Mouse (Mus musculus): ENCODE results near the gene Ptprd. TPM values are rescaled to one million over a fixed set of nuclear protein-coding genes. Genes with fewer than 3 reads are reported as not detected.

The Ptprd gene
- polyA plus RNA-seq, 1 experiment from 2014 or later: 30.4 TPM

DNA sequence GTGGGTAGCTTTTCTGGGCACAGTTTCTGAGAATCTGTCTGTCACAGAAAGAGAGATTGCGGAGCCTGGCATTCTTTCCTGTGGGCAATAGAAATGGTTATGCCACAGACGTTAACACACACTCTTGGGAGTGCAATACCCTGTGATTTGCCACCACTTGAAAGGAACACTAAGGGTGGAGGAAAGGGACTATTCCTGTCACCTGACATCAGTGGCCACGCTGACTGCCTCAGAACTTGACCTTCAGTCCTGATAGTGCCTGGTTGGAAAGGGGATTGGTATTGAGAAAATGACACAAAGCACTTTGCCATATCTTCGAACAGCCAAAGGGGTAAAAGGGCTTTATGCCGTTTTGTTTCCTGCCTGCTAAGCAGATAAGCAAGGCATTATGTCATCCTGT, 1750.4 kb downstream of the Ptprd start:
- Histone ChIP-seq H3K27me3 (ENCODE audit: control insufficient read depth, insufficient read depth, low read length) (no peaks in the 10 kb centered on the region), H3K27ac (ENCODE audit: low read length) (no peak overlapping the region), H3K4me2 (replicated peaks; ENCODE audit: low read depth, low read length) (no peak overlapping the region), H3K9me3 (ENCODE audit: control insufficient read depth, low read depth, low read length) (no peaks in the 10 kb centered on the region), H3K4me3 (ENCODE audit: low read depth, low read length) (no peak overlapping the region), H3K36me3 (ENCODE audit: control insufficient read depth, insufficient read depth, low read length) (no peaks in the 10 kb centered on the region), H3K4me1 (ENCODE audit: control insufficient read depth, insufficient read depth, low read length) (no peaks in the 10 kb centered on the region), H3K9ac (replicated peaks; ENCODE audit: low read depth, low read length) (no peak overlapping the region)
- WGBS: 65% methylated on average over 5 of the region's 5 CpGs
- no peak for ATAC-seq (ENCODE audit: insufficient number of reproducible peaks, insufficient read depth, low FRiP score, low read depth)

DNA sequence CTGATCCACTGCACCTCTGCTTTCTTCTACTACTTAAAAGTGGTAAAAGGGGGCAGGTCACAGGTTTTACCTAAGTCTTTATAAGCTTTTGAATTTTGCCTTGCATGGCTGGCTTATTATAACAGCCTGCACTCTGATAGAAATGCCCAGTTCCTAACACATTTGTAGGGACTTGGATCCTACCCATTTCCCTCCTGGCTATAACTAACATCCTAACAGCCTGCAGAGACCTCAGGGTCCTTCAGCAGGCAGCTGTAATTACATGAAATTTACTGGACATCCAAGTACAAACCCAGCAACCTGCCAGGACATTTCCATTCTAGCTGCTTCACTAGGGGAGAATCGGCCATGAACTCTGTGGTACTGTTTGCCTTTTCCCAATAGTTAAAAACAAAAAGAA, 1751.2 kb downstream of the Ptprd start:
- Histone ChIP-seq H3K9ac (replicated peaks; ENCODE audit: low read depth, low read length) (no peak overlapping the region), H3K36me3 (ENCODE audit: control insufficient read depth, insufficient read depth, low read length) (no peaks in the 10 kb centered on the region), H3K4me2 (replicated peaks; ENCODE audit: low read depth, low read length) (no peak overlapping the region), H3K4me3 (ENCODE audit: low read depth, low read length) (no peak overlapping the region), H3K4me1 (ENCODE audit: control insufficient read depth, insufficient read depth, low read length) (no peaks in the 10 kb centered on the region), H3K27ac (ENCODE audit: low read length) (no peak overlapping the region), H3K27me3 (ENCODE audit: control insufficient read depth, insufficient read depth, low read length) (no peaks in the 10 kb centered on the region), H3K9me3 (ENCODE audit: control insufficient read depth, low read depth, low read length) (no peaks in the 10 kb centered on the region)
- no peak for ATAC-seq (ENCODE audit: insufficient number of reproducible peaks, insufficient read depth, low FRiP score, low read depth)
- WGBS: 82% methylated on average over 1 of the region's 1 CpGs

- Histone ChIP-seq H3K4me2 (replicated peaks; ENCODE audit: low read depth, low read length) (no peak overlapping the region), H3K4me3 (ENCODE audit: low read depth, low read length) (no peak overlapping the region), H3K27ac (ENCODE audit: low read length) (no peak overlapping the region), H3K36me3 (ENCODE audit: control insufficient read depth, insufficient read depth, low read length) (no peaks in the 10 kb centered on the region), H3K27me3 (ENCODE audit: control insufficient read depth, insufficient read depth, low read length) (no peaks in the 10 kb centered on the region), H3K9me3 (ENCODE audit: control insufficient read depth, low read depth, low read length) (no peaks in the 10 kb centered on the region), H3K9ac (replicated peaks; ENCODE audit: low read depth, low read length) (no peak overlapping the region), H3K4me1 (ENCODE audit: control insufficient read depth, insufficient read depth, low read length) (no peaks in the 10 kb centered on the region)
- ATAC-seq (ENCODE audit: insufficient number of reproducible peaks, insufficient read depth, low FRiP score, low read depth): no peak
Measured at GRCm38 (mm10) chr4:76459621-76460020, 1752.1 kb downstream of the Ptprd start.

DNA sequence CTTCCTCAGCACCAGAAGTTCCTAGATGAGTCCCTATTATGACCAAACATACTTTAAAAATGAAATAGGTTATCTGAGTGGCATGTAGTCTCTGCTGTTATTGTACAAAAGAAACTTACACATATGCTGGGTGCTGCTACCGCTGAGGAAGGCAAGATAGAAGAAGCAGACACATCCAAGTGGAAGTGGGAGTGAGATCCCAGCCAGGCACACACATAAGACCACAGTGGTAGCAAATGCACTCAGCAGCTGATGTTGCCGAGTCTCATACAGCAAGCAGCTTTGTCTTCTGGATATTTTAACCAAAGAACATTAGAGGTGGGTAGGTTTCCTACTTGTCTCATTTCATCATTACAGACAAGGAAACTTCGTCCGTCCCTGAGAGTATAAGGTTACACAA, 1759.5 kb downstream of the Ptprd start:
- ATAC-seq (ENCODE audit: insufficient number of reproducible peaks, insufficient read depth, low FRiP score, low read depth): no peak
- H3K4me3 ChIP-seq (ENCODE audit: low read depth, low read length): no peak overlapping the region
- no peaks in the 10 kb centered on the region for H3K4me1 ChIP-seq (ENCODE audit: control insufficient read depth, insufficient read depth, low read length)
- no peak overlapping the region for H3K27ac ChIP-seq (ENCODE audit: low read length)
- H3K4me2 ChIP-seq (replicated peaks; ENCODE audit: low read depth, low read length): no peak overlapping the region
- H3K9ac ChIP-seq (replicated peaks; ENCODE audit: low read depth, low read length): no peak overlapping the region
- H3K27me3 ChIP-seq (ENCODE audit: control insufficient read depth, insufficient read depth, low read length): no peaks in the 10 kb centered on the region
- no peaks in the 10 kb centered on the region for H3K9me3 ChIP-seq (ENCODE audit: control insufficient read depth, low read depth, low read length)
- no peaks in the 10 kb centered on the region for H3K36me3 ChIP-seq (ENCODE audit: control insufficient read depth, insufficient read depth, low read length)
- 60% methylated on average over 4 of the region's 4 CpGs for WGBS

GRCm38 (mm10) chr4:76451019-76451552, 1760.7 kb downstream of the Ptprd start:
- ATAC-seq (ENCODE audit: insufficient number of reproducible peaks, insufficient read depth, low FRiP score, low read depth): no peak
- Histone ChIP-seq H3K9ac (replicated peaks; ENCODE audit: low read depth, low read length) (no peak overlapping the region), H3K27ac (ENCODE audit: low read length) (no peak overlapping the region), H3K9me3 (ENCODE audit: control insufficient read depth, low read depth, low read length) (no peaks in the 10 kb centered on the region), H3K27me3 (ENCODE audit: control insufficient read depth, insufficient read depth, low read length) (no peaks in the 10 kb centered on the region), H3K4me2 (replicated peaks; ENCODE audit: low read depth, low read length) (peak overlapping the region; percentile 75), H3K4me1 (ENCODE audit: control insufficient read depth, insufficient read depth, low read length) (no peaks in the 10 kb centered on the region), H3K36me3 (ENCODE audit: control insufficient read depth, insufficient read depth, low read length) (no peaks in the 10 kb centered on the region), H3K4me3 (ENCODE audit: low read depth, low read length) (peak overlapping the region; percentile 80; the same call in 1 of the 2 replicates)
- 31% methylated on average over 8 of the region's 8 CpGs for WGBS

DNA sequence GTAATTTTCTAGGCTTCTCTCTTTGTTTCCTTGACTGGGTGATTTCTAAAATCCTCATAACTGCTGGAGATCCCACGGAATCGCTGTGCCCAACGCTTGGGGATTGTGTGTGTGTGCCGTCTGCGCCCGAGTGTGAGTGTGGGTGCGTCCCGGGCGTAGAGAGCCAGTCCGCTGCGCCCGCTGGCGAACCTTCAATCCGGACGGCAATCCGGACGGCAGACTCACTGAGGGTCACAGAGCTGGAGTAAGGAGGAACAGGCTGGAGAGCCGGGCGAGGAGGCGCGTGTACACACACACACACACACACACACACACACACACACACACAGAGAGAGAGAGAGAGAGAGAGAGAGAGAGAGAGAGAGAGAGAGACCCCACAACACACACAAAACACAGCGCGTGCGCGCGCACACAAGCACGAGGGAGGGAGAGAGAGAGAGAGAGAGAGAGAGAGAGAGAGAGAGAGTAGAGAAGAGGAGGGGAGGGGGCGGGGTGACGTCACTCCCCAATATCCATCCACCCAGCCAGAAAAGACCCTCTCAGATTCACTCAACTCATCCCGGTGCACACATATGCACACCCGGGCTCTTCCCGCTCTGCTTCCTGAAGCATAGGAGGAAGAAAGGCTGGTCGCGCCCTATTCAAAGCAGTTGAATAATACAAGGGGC, 1761.3 kb downstream of the Ptprd start:
- WGBS: 1% methylated on average over 27 of the region's 34 CpGs
- Histone ChIP-seq H3K9ac (replicated peaks; ENCODE audit: low read depth, low read length) (peak overlapping the region; percentile 97), H3K36me3 (ENCODE audit: control insufficient read depth, insufficient read depth, low read length) (no peaks in the 10 kb centered on the region), H3K27me3 (ENCODE audit: control insufficient read depth, insufficient read depth, low read length) (no peaks in the 10 kb centered on the region), H3K4me2 (replicated peaks; ENCODE audit: low read depth, low read length) (peak overlapping the region; percentile 75), H3K4me3 (ENCODE audit: low read depth, low read length) (peak overlapping the region; percentile 80), H3K9me3 (ENCODE audit: control insufficient read depth, low read depth, low read length) (no peaks in the 10 kb centered on the region), H3K27ac (ENCODE audit: low read length) (peak overlapping the region; percentile 90), H3K4me1 (ENCODE audit: control insufficient read depth, insufficient read depth, low read length) (no peaks in the 10 kb centered on the region)
- peak; percentile 72 for ATAC-seq (ENCODE audit: insufficient number of reproducible peaks, insufficient read depth, low FRiP score, low read depth)

DNA sequence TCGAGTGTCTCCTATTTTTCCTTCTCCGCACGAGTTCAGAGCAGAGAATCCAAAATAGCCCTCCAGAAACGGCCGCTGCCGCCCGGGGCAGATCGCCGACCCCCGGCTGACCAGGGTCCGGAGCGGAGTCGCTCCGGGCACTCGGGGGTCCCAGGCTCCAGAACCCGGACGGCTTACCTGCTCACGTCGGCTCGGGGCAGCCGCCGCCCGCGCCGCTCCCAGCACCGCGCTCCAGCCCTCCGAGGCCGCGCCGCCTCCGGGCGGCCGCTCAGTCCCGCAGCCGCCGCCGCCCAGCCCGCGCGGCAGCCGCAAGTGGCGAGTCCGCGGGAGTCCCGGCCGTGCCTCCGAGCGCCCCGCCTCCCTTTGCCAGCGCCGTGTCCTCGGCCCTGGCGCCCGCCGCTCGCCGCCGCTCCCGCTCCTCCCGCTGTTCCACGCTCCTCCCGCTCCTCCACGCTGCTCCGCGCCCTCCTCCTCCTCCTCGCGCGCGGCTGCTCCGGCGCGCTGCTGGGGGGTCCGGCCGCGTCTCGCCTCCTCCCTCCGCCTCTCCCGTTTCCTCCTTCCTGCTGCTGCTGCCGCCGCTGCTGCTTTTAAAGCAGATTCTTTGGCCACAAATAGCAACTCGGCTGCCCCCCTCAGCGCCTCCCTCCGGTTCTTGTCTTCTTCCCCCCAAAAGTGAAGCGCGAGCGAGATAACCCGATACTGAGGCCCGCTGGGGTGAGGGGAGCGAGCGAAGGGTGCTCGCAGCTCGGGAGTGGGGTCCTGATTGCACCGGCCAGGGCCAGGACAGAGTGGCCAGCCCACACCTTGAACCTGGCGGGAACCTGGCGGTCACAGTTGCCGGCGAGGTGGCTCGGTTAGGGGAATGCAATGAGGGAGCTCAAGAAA, 1762.1 kb downstream of the Ptprd start:
- no peaks in the 10 kb centered on the region for H3K36me3 ChIP-seq (ENCODE audit: control insufficient read depth, insufficient read depth, low read length)
- peak overlapping the region; percentile 97 for H3K9ac ChIP-seq (replicated peaks; ENCODE audit: low read depth, low read length)
- H3K27ac ChIP-seq (ENCODE audit: low read length): peak overlapping the region; percentile 90
- H3K27me3 ChIP-seq (ENCODE audit: control insufficient read depth, insufficient read depth, low read length): no peaks in the 10 kb centered on the region
- under 1% methylated on average over 88 of the region's 99 CpGs for WGBS
- no peaks in the 10 kb centered on the region for H3K4me1 ChIP-seq (ENCODE audit: control insufficient read depth, insufficient read depth, low read length)
- peak overlapping the region; percentile 80 for H3K4me3 ChIP-seq (ENCODE audit: low read depth, low read length)
- H3K4me2 ChIP-seq (replicated peaks; ENCODE audit: low read depth, low read length): peak overlapping the region; percentile 75
- peak; percentile 83 for ATAC-seq (ENCODE audit: insufficient number of reproducible peaks, insufficient read depth, low FRiP score, low read depth)
- no peaks in the 10 kb centered on the region for H3K9me3 ChIP-seq (ENCODE audit: control insufficient read depth, low read depth, low read length)

DNA sequence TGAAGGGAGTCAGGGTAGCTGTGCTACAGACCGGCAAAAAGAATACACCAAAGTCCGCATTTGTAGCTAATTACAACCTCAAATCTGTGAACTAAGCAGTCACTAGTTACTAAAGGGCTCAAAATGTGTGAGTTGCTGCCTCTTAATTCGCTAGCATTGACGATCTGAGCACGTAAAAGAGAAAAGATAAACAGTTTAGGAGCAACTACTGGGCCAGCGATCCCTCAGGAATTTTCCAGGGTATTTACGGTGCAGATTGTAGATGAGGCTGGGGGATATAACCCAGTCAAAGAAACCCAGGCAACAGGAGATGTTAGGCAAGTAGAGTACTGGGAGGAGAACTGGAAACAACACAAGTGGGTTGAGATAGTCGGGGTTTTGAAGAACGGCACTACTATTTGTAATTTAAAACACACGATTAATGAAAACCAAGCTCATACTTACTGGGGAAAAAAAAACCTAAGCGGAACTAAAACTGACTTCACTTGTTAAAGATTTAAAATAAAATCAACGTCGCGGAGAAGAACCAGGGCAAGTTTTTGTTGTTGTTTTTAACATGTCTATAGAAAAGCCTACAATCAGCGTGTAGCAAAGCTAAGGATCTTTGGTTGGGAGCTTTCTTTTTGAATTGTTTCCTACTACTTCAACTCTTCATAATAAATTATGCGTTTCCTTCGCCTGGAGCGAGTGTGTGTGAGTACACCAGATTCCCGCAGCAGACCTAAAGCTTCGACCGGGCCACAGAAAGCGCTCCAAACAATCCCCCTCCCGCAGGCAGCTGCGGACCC, 1762.9 kb downstream of the Ptprd start:
- H3K9me3 ChIP-seq (ENCODE audit: control insufficient read depth, low read depth, low read length): no peaks in the 10 kb centered on the region
- H3K4me1 ChIP-seq (ENCODE audit: control insufficient read depth, insufficient read depth, low read length): no peaks in the 10 kb centered on the region
- under 1% methylated on average over 24 of the region's 24 CpGs for WGBS
- H3K36me3 ChIP-seq (ENCODE audit: control insufficient read depth, insufficient read depth, low read length): no peaks in the 10 kb centered on the region
- peak overlapping the region; percentile 97 for H3K9ac ChIP-seq (replicated peaks; ENCODE audit: low read depth, low read length)
- H3K4me2 ChIP-seq (replicated peaks; ENCODE audit: low read depth, low read length): peak overlapping the region; percentile 75
- H3K4me3 ChIP-seq (ENCODE audit: low read depth, low read length): peak overlapping the region; percentile 80
- no peak for ATAC-seq (ENCODE audit: insufficient number of reproducible peaks, insufficient read depth, low FRiP score, low read depth)
- peak overlapping the region; percentile 90 for H3K27ac ChIP-seq (ENCODE audit: low read length)
- H3K27me3 ChIP-seq (ENCODE audit: control insufficient read depth, insufficient read depth, low read length): no peaks in the 10 kb centered on the region

All from stomach, embryonic 14.5 days (tissue).